Mouse (Mus musculus) splenic B cell, adult 2 months (primary cell): ENCODE measurements around the gene Shoc2.
A peak's percentile ranks its signal among the peaks of the same experiment; 100 is the strongest.
"Not testable (repeated sequence)": the region's sequence is repeated elsewhere in the genome, so short reads cannot be mapped to it uniquely, and the experiment has no call there.

Source experiments
- DNase-seq: peaks from one replicate; pipeline ENCODE4 v3.0.0-alpha.2; 2011; ENCODE audit warnings: low read depth, low spot score
- H3K27me3 ChIP-seq: 2 replicates; pipeline ENCODE4 v1.6.1; 2012; ENCODE audit warnings: mild to moderate bottlenecking, low read length, moderate library complexity, mixed read lengths; ENCODE audit not compliant: control insufficient read depth, poor library complexity, insufficient read depth, severe bottlenecking
- H3K36me3 ChIP-seq: 2 replicates; pipeline ENCODE4 v1.6.1; 2012; ENCODE audit warnings: mild to moderate bottlenecking, low read length, moderate library complexity, mixed read lengths; ENCODE audit not compliant: control insufficient read depth, poor library complexity, insufficient read depth, severe bottlenecking

Gene Shoc2

GRCm38 (mm10) chr19:53906703-53907070 is 37.4 kb upstream of the Shoc2 start:
- H3K36me3 ChIP-seq, DNase-seq, H3K27me3 ChIP-seq: not testable (repeated sequence)

DNA sequence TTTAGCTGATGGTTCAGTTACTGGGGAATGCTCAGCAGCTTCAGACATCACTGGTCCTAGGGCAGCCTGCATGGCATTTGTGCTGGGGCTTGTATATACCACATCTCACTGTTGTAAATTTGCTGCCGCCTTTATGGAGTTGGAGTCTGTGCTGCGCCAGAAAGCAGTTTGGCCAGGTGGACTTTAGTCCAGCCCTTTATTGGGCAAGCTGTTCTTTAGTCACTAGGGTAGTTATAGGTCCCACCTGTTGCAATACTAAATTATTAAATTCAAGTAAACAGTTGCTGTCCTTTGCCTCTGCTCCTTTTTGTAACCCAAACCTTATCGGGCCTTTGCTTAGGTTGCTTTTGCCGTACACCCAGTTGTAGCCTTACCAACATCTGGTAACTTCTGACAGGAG is 29.2 kb upstream of the Shoc2 start:
- Histone ChIP-seq H3K27me3 (no peaks in the 10 kb centered on the region), H3K36me3 (peaks cover 23% of the 10 kb centered on the region)
- DNase-seq: no peak

DNA sequence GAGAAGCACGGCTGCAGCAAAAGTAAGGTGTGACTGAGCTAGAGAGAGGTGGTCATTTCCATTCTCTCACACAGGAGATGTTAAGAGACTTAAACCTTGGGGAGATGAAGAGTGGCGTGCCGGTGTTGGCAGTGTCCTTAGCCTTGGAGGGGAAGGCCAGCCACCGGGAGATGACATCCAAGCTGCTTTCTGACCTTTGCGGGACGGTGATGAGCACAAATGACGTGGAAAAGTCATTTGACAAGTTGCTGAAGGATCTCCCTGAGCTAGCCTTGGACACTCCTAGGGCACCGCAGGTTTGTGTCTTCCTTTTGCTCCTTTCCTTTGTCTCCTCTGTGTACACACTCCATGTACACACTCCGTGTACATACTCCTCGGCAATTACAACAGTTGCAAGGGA is 24.6 kb upstream of the Shoc2 start:
- peaks cover 28% of the 10 kb centered on the region for H3K36me3 ChIP-seq
- DNase-seq: no peak
- H3K27me3 ChIP-seq: no peaks in the 10 kb centered on the region

- not testable (repeated sequence) for DNase-seq, H3K27me3 ChIP-seq
- peaks cover 25% of the 10 kb centered on the region for H3K36me3 ChIP-seq
These were observed 22.1 kb upstream of the Shoc2 start for GRCm38 (mm10) chr19:53921996-53922395.

- DNase-seq: peak; percentile 77
These were observed 18.8 kb upstream of the Shoc2 start for GRCm38 (mm10) chr19:53925338-53925751.

DNA sequence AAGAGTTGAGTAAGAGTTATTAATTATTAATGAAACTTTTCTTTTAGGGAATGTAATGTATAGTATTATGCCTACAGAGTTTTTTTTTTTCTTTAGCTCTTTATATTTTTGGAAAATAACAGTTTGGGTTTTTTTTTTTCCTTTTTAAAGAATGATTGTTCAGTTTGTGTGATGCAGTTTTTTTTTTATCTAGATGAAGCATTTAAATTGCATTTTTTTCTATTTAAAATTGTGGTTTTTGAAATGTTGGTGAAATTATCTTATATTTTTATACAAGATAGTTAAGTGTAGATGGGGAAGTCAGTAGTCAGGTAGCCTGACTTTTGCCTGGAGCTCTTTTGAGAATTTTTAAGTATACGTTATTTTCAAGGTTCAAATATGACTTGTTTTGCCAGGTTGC is 17.4 kb upstream of the Shoc2 start:
- DNase-seq: no peak
- Histone ChIP-seq H3K36me3 (peaks cover 24% of the 10 kb centered on the region), H3K27me3 (no peaks in the 10 kb centered on the region)

More at GRCm38 (mm10) chr19:53925338-53925751, 18.8 kb upstream of the Shoc2 start:
- Histone ChIP-seq H3K36me3 (peaks cover 28% of the 10 kb centered on the region), H3K27me3 (no peaks in the 10 kb centered on the region)

DNA sequence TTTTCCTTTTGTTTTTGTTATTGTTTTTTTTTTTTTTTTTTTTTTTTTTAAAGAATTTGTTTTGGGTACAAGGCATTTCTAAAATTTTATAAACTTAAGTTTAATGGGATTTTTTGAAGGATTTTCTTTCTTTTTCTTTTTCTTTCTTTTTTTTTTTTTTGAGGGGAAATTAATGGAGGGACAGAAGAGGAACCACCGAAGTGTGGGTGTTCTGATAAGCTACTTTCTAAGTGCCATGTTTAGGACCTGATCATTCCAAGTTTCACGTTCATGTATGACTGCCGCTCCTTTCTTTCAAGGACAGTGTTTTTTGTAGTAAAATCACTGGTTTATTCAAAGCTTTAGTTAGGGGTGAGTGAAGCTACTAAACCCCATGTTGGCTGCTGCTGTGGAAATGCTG is 14.9 kb upstream of the Shoc2 start:
- Histone ChIP-seq H3K36me3 (peaks cover 12% of the 10 kb centered on the region), H3K27me3 (no peaks in the 10 kb centered on the region)
- DNase-seq: no peak

GRCm38 (mm10) chr19:53933050-53933449 is 11.1 kb upstream of the Shoc2 start:
- H3K27me3 ChIP-seq: no peaks in the 10 kb centered on the region
- DNase-seq: no peak
- H3K36me3 ChIP-seq: peaks cover 9% of the 10 kb centered on the region

DNA sequence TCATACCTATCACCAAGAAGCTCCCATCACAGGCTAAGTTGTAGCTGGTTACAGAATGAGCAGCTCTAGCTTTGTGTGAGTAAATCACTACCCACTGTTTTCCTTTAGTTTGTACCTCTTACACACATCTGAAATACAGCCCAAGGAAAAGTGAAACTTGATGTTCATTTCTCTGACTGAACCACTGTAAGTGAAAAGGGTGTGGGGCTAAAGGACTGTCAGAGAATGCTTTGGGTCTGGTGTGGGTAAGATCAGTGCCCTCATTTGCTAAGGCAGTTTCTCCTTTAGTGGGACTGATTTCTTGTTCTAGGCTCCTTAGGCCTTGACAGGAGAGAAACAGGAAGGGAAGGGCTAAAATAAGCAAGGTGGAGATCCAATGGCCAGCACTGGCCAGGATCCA is 10.1 kb upstream of the Shoc2 start:
- DNase-seq: no peak
- Histone ChIP-seq H3K27me3 (no peaks in the 10 kb centered on the region), H3K36me3 (peaks cover 6% of the 10 kb centered on the region)

DNA sequence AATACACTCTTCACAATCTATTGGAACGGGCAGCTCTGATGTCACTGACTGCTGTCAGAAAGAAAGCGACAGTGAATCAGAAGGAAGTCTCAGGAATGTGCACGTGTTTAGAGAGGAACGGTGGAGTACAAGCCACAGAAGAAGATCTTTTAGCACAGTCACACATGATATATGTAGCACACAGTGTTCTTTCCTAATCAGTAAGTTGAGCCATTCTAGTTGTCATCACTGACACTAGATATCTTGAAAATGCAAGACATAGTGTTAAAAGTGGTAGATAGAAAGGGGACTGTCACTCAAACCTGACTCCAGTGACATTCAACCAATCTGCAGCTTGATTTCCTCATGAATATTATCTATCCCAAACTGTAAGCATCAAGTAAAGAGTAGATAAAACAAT is 4.6 kb upstream of the Shoc2 start:
- DNase-seq: no peak
- peaks cover 3% of the 10 kb centered on the region; the same call in 1 of the 2 replicates for H3K36me3 ChIP-seq
- H3K27me3 ChIP-seq: no peaks in the 10 kb centered on the region

- no peak for DNase-seq
- peaks cover 3% of the 10 kb centered on the region; the same call in 1 of the 2 replicates for H3K36me3 ChIP-seq
- no peaks in the 10 kb centered on the region for H3K27me3 ChIP-seq
These were observed 3.0 kb upstream of the Shoc2 start for GRCm38 (mm10) chr19:53941139-53941538.

DNA sequence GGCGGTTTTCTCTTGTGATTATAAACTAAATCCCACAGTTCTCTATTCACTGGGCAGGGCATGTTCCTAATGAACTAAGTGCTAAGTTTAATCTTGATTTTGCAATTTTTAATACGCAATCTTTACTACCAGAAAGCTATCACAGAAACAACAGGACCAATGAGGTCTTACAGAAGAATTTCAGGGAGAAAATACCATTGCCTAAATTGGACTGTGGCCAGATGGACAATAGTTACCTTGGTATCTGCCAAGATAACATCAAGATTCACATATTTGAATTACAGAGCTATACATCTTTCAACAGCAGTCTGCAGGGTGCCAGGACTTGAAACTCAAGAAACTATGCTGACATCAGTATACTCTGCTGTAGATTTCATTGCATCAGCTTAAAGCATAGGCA is 1.8 kb upstream of the Shoc2 start:
- no peak for DNase-seq
- peaks cover 3% of the 10 kb centered on the region; the same call in 1 of the 2 replicates for H3K36me3 ChIP-seq
- no peaks in the 10 kb centered on the region for H3K27me3 ChIP-seq

GRCm38 (mm10) chr19:53944786-53945169 is 672 bp downstream of the Shoc2 start:
- no peak for DNase-seq
- Histone ChIP-seq H3K36me3 (no peaks in the 10 kb centered on the region), H3K27me3 (no peaks in the 10 kb centered on the region)

GRCm38 (mm10) chr19:53945171-53946042 is 1.3 kb downstream of the Shoc2 start:
- Histone ChIP-seq H3K27me3 (no peaks in the 10 kb centered on the region), H3K36me3 (no peaks in the 10 kb centered on the region)
- DNase-seq: peak; percentile 49

DNA sequence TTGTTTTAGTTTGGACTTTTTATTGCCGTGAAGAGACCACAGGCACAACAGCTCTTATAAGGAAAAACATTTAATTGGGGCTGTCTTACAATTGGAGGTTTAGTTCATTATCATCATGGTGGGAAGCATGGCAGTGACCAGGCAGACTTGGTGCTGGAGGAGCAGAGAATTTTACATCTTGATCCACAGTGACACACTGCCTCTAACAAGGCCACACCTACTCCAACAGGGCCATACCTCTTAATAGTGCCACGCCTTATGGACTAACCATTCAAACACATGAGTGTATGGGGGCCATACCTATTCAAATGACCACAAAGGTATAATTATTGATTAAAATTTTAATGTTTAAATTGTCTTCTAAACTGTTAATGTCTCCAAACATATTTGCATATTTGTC is 13.4 kb downstream of the Shoc2 start:
- Histone ChIP-seq H3K36me3 (no peaks in the 10 kb centered on the region), H3K27me3 (no peaks in the 10 kb centered on the region)
- no peak for DNase-seq

- Histone ChIP-seq H3K27me3 (no peaks in the 10 kb centered on the region), H3K36me3 (no peaks in the 10 kb centered on the region)
- DNase-seq: no peak
These were observed 18.4 kb downstream of the Shoc2 start for GRCm38 (mm10) chr19:53962511-53962910.
